Mouse (Mus musculus) stomach, embryonic 16.5 days (tissue): ENCODE measurements around the gene Lcn2. TPM values are rescaled to one million over a fixed set of nuclear protein-coding genes. Genes with fewer than 3 reads are reported as not detected.
"Not testable (repeated sequence)": the region's sequence is repeated elsewhere in the genome, so short reads cannot be mapped to it uniquely, and the experiment has no call there.

Experiments
- ATAC-seq: fragments of 200-750 bp; cut with Nextera tagmentation; 2 replicates; pipeline ENCODE4 v1.8.0; 2017; ENCODE audit warnings: moderate number of reproducible peaks, moderate TSS enrichment; ENCODE audit not compliant: insufficient read depth, low FRiP score
- H3K27ac ChIP-seq: fragments of 300-500 bp; sonication (generic); 2 replicates; pipeline ENCODE4 v1.5.1; 2014; ENCODE audit warnings: low read length
- H3K27me3 ChIP-seq: fragments of 300-500 bp; sonication (generic); 2 replicates; pipeline ENCODE4 v1.6.1; 2014; ENCODE audit warnings: low read length, control low read depth, mixed read lengths; ENCODE audit not compliant: control insufficient read depth, insufficient read depth
- H3K36me3 ChIP-seq: fragments of 300-500 bp; sonication (generic); 2 replicates; pipeline ENCODE4 v1.6.1; 2014; ENCODE audit warnings: low read length; ENCODE audit not compliant: control insufficient read depth, insufficient read depth
- H3K4me1 ChIP-seq: fragments of 300-500 bp; sonication (generic); 2 replicates; pipeline ENCODE4 v1.6.1; 2014; ENCODE audit warnings: low read length, control low read depth, mixed read lengths; ENCODE audit not compliant: control insufficient read depth, insufficient read depth
- H3K4me2 ChIP-seq: fragments of 300-500 bp; sonication (generic); 2 replicates; pipeline ENCODE4 v1.6.1; 2014; ENCODE audit warnings: low read depth, low read length, mixed read lengths
- H3K4me3 ChIP-seq: fragments of 300-500 bp; sonication (generic); replicated peaks from 2 replicates; pipeline ENCODE4 v1.5.1; 2014; ENCODE audit warnings: mild to moderate bottlenecking, low read length
- H3K9ac ChIP-seq: fragments of 300-500 bp; sonication (generic); 2 replicates; pipeline ENCODE4 v1.6.1; 2014; ENCODE audit warnings: low read length
- H3K9me3 ChIP-seq: fragments of 300-500 bp; sonication (generic); replicated peaks from 2 replicates; pipeline ENCODE4 v1.6.1; 2016; ENCODE audit warnings: low read length, control low read depth; ENCODE audit not compliant: control insufficient read depth
- WGBS: fragments of 180-500 bp; shearing (Covaris S2); extraction: QIAGEN DNeasy Blood & Tissue Kit; methylation state at CpG from one replicate; pipeline ENCODE4 v1.1.7; 2014; 5-methylcytosine and 5-hydroxymethylcytosine counted together
- polyA plus RNA-seq: library from polyadenylated mRNA; unstranded; fragments of >200 nt; fragmentation: Nextera tagmentation; extraction: Ambion mirVana; gene quantifications from 2 replicates; pipeline ENCODE4 v1.2.1, GENCODE M21; 2015

Gene Lcn2
- polyA plus RNA-seq, 1 experiment from 2014 or later: 23.6 TPM

- WGBS: 0% methylated on average over 53 of the region's 53 CpGs
Observed at GRCm38 (mm10) chr2:32362817-32363340, 25.2 kb downstream of the Lcn2 start.

GRCm38 (mm10) chr2:32362274-32362673, 25.8 kb downstream of the Lcn2 start:
- H3K9me3 ChIP-seq, H3K36me3 ChIP-seq, ATAC-seq, H3K27me3 ChIP-seq: not testable (repeated sequence)
- WGBS: 30% methylated on average over 5 of the region's 5 CpGs
- H3K4me3 ChIP-seq: peak overlapping the region; percentile 78
- peak overlapping the region; percentile 89 for H3K9ac ChIP-seq
- peak overlapping the region; percentile 66 for H3K4me2 ChIP-seq
- H3K27ac ChIP-seq: peak overlapping the region; percentile 95
- H3K4me1 ChIP-seq: peaks cover 16% of the 10 kb centered on the region; the same call in 1 of the 2 replicates

More at GRCm38 (mm10) chr2:32362817-32363340, 25.2 kb downstream of the Lcn2 start:
- H3K27ac ChIP-seq: peak overlapping the region; percentile 95
- peak overlapping the region; percentile 66 for H3K4me2 ChIP-seq
- ATAC-seq: peak; percentile 82
- H3K27me3 ChIP-seq: no peaks in the 10 kb centered on the region
- H3K4me3 ChIP-seq: peak overlapping the region; percentile 78
- H3K9me3 ChIP-seq: no peaks in the 10 kb centered on the region
- 0 out of 2 replicates have a peak, but pooled peaks cover 6% of the 10 kb centered on the region for H3K36me3 ChIP-seq
- peak overlapping the region; percentile 89 for H3K9ac ChIP-seq
- H3K4me1 ChIP-seq: peaks cover 16% of the 10 kb centered on the region; the same call in 1 of the 2 replicates

GRCm38 (mm10) chr2:32361437-32361836, 26.6 kb downstream of the Lcn2 start:
- Histone ChIP-seq H3K9ac (peak overlapping the region; percentile 61), H3K4me2 (peak overlapping the region; percentile 75), H3K4me3 (peak overlapping the region; percentile 44), H3K4me1 (peaks cover 16% of the 10 kb centered on the region; the same call in 1 of the 2 replicates), H3K27ac (no peak overlapping the region), H3K9me3 (no peaks in the 10 kb centered on the region), H3K36me3 (no peaks in the 10 kb centered on the region), H3K27me3 (no peaks in the 10 kb centered on the region)
- peak; percentile 74 for ATAC-seq
- 3% methylated on average over 24 of the region's 24 CpGs for WGBS

- Histone ChIP-seq H3K27ac (no peak overlapping the region), H3K9me3 (no peaks in the 10 kb centered on the region), H3K36me3 (no peaks in the 10 kb centered on the region), H3K4me3 (peak overlapping the region; percentile 44), H3K27me3 (no peaks in the 10 kb centered on the region), H3K9ac (no peak overlapping the region; the same call in 1 of the 2 replicates), H3K4me2 (peak overlapping the region; percentile 75), H3K4me1 (peaks cover 16% of the 10 kb centered on the region; the same call in 1 of the 2 replicates)
- ATAC-seq: no peak
- 5% methylated on average over 14 of the region's 14 CpGs for WGBS
Observed at GRCm38 (mm10) chr2:32360741-32361140, 27.3 kb downstream of the Lcn2 start.

- Histone ChIP-seq H3K4me2 (no peak overlapping the region), H3K4me3 (no peak overlapping the region), H3K9me3 (no peaks in the 10 kb centered on the region), H3K4me1 (0 out of 2 replicates have a peak, but pooled peaks cover 7% of the 10 kb centered on the region), H3K9ac (no peak overlapping the region), H3K27me3 (no peaks in the 10 kb centered on the region), H3K27ac (no peak overlapping the region), H3K36me3 (no peaks in the 10 kb centered on the region)
- 59% methylated on average over 10 of the region's 10 CpGs for WGBS
- no peak for ATAC-seq
Observed at GRCm38 (mm10) chr2:32358381-32358780, 29.7 kb downstream of the Lcn2 start.

- Histone ChIP-seq H3K27ac (no peak overlapping the region), H3K4me1 (0 out of 2 replicates have a peak, but pooled peaks cover 7% of the 10 kb centered on the region), H3K4me3 (no peak overlapping the region), H3K27me3 (no peaks in the 10 kb centered on the region), H3K4me2 (no peak overlapping the region), H3K36me3 (no peaks in the 10 kb centered on the region), H3K9me3 (no peaks in the 10 kb centered on the region), H3K9ac (no peak overlapping the region)
- WGBS: 71% methylated on average over 3 of the region's 3 CpGs
- ATAC-seq: no peak
Observed at GRCm38 (mm10) chr2:32357710-32358109, 30.3 kb downstream of the Lcn2 start.

- Histone ChIP-seq H3K9ac (no peak overlapping the region), H3K9me3 (no peaks in the 10 kb centered on the region), H3K27me3 (no peaks in the 10 kb centered on the region), H3K4me3 (no peak overlapping the region), H3K4me1 (peaks cover 7% of the 10 kb centered on the region), H3K4me2 (no peak overlapping the region), H3K36me3 (no peaks in the 10 kb centered on the region), H3K27ac (no peak overlapping the region)
- no peak for ATAC-seq
- 56% methylated on average over 10 of the region's 10 CpGs for WGBS
Observed at GRCm38 (mm10) chr2:32356216-32356615, 31.8 kb downstream of the Lcn2 start.

GRCm38 (mm10) chr2:32354336-32354895, 33.6 kb downstream of the Lcn2 start:
- no peak for ATAC-seq
- H3K4me3 ChIP-seq: no peak overlapping the region
- H3K27ac ChIP-seq: peak overlapping the region; percentile 66
- H3K4me1 ChIP-seq: peaks cover 11% of the 10 kb centered on the region
- H3K9me3 ChIP-seq: no peaks in the 10 kb centered on the region
- no peaks in the 10 kb centered on the region for H3K27me3 ChIP-seq
- no peaks in the 10 kb centered on the region for H3K36me3 ChIP-seq
- WGBS: 74% methylated on average over 3 of the region's 3 CpGs
- no peak overlapping the region for H3K9ac ChIP-seq
- no peak overlapping the region for H3K4me2 ChIP-seq

GRCm38 (mm10) chr2:32353836-32354235, 34.2 kb downstream of the Lcn2 start:
- Histone ChIP-seq H3K9me3 (no peaks in the 10 kb centered on the region), H3K4me2 (peak overlapping the region; percentile 93), H3K9ac (no peak overlapping the region), H3K4me3 (no peak overlapping the region), H3K4me1 (peaks cover 11% of the 10 kb centered on the region), H3K27me3 (no peaks in the 10 kb centered on the region), H3K36me3 (no peaks in the 10 kb centered on the region), H3K27ac (peak overlapping the region; percentile 66)
- ATAC-seq: no peak
- WGBS: 39% methylated on average over 6 of the region's 6 CpGs
